Mouse (Mus musculus) thymus, postnatal 36 days (tissue): ENCODE measurements at regions not wholly inside any gene's neighbourhood (a gene's known extent, or its start where the extent isn't known, plus 50 kb on each side); places are given as distances from the start of the nearest gene placed in this dataset.

ENCODE experiments used
- DNase-seq, 2 experiments: peaks; one replicate each; pipeline ENCODE4 v3.0.0; 2022; ENCODE audit warnings: mixed read lengths in 2 of 2

- DNase-seq: peak; percentile 3 to 7
Observed at GRCm38 (mm10) chr12:22951956-22952355, 828.1 kb downstream of the Gm10330 start.

- DNase-seq: peak in 1 of 2 experiments; percentile 2
Observed at GRCm38 (mm10) chr12:22906156-22906555, 873.9 kb downstream of the Gm10330 start.
